ENCODE assay signal across 21 mouse cellular contexts in genomic region chr13:18011055-18011454, GRCm38 (mm10). TPM values are rescaled to one million over a fixed set of nuclear protein-coding genes. Genes with fewer than 3 reads are reported as not detected.
A peak's percentile ranks its signal among the peaks of the same experiment; 100 is the strongest.
DNase-seq lines count a peak whose midpoint lies in the region; ATAC-seq and TF ChIP-seq lines count a peak whose summit lies in the region.
"Had no signal": no experiment of that assay in that cellular context is flagged by ENCODE, and none has a peak within 500 bp of the region (broad histone marks: within the 10 kb centered on the region; RNA-seq: fewer than 3 reads in every experiment).

No protein-coding gene starts in this region.

- 48% methylated on average over 4 of the region's 4 CpGs for WGBS in lung, adult 2 months
- WGBS in lung, postnatal 0 days: 37% methylated on average over 4 of the region's 4 CpGs
- WGBS in midbrain, embryonic 11.5 days: 79% methylated on average over 4 of the region's 4 CpGs

- peak; percentile 97 for ATAC-seq in lung, postnatal 0 days
- no peak for ATAC-seq in midbrain, embryonic 11.5 days (ENCODE audit: low FRiP score)
- ATAC-seq: activated CD4-positive, CD25-positive, alpha-beta regulatory T cell, adult 4 months; CD4-positive, CD25-positive, alpha-beta regulatory T cell, adult 4 months; forebrain, embryonic 13.5 days; forebrain, embryonic 16.5 days; hindbrain, embryonic 16.5 days had no signal

- TF ChIP-seq CTCF in lung, adult 2 months (IDR thresholded peaks at IDR 0.05; ENCODE audit: insufficient read depth, low read length): no peak
- no peak for TF ChIP-seq CTCF in lung, postnatal 0 days (IDR thresholded peaks at IDR 0.05)

- no peaks in the 10 kb centered on the region for H3K9me3 ChIP-seq in lung, postnatal 0 days (ENCODE audit: low read length)
- H3K9me3 ChIP-seq in midbrain, embryonic 11.5 days (ENCODE audit: control insufficient read depth, low read length): no peaks in the 10 kb centered on the region
- H3K9me3 ChIP-seq: forebrain, embryonic 10.5 days; forebrain, embryonic 13.5 days; hindbrain, embryonic 13.5 days had no signal

- no peaks in the 10 kb centered on the region for H3K4me1 ChIP-seq in lung, adult 2 months (ENCODE audit: control insufficient read depth, insufficient read depth, low read length)
- H3K4me1 ChIP-seq in lung, postnatal 0 days (ENCODE audit: insufficient read depth, low read depth, low read length): no peaks in the 10 kb centered on the region; the same call in 1 of the 2 replicates
- H3K4me1 ChIP-seq in midbrain, embryonic 11.5 days (ENCODE audit: control insufficient read depth, insufficient read depth, low read length): no peaks in the 10 kb centered on the region
- H3K4me1 ChIP-seq: forebrain, embryonic 10.5 days; forebrain, embryonic 13.5 days; hindbrain, embryonic 13.5 days had no signal

- H3K27me3 ChIP-seq in lung, postnatal 0 days (replicated peaks; ENCODE audit: insufficient read depth, low read length): no peaks in the 10 kb centered on the region
- no peaks in the 10 kb centered on the region for H3K27me3 ChIP-seq in midbrain, embryonic 11.5 days (ENCODE audit: control insufficient read depth, insufficient read depth, low read length)
- H3K27me3 ChIP-seq: forebrain, embryonic 13.5 days; hindbrain, embryonic 13.5 days had no signal

- no peak overlapping the region for H3K9ac ChIP-seq in lung, postnatal 0 days (replicated peaks; ENCODE audit: low read depth)
- H3K9ac ChIP-seq in midbrain, embryonic 11.5 days (ENCODE audit: low read length): no peak overlapping the region
- H3K9ac ChIP-seq: forebrain, embryonic 13.5 days; hindbrain, embryonic 13.5 days had no signal

- peak overlapping the region; percentile 51 for H3K27ac ChIP-seq in lung, postnatal 0 days (ENCODE audit: low read length)
- no peak overlapping the region for H3K27ac ChIP-seq in midbrain, embryonic 11.5 days (ENCODE audit: low read depth, low read length)
- H3K27ac ChIP-seq: forebrain, embryonic 10.5 days; forebrain, embryonic 13.5 days; hindbrain, embryonic 13.5 days had no signal

- no peaks in the 10 kb centered on the region for H3K36me3 ChIP-seq in lung, postnatal 0 days (ENCODE audit: insufficient read depth, low read length)
- H3K36me3 ChIP-seq in midbrain, embryonic 11.5 days (ENCODE audit: control insufficient read depth, insufficient read depth, low read length): no peaks in the 10 kb centered on the region
- H3K36me3 ChIP-seq: forebrain, embryonic 10.5 days; hindbrain, embryonic 13.5 days had no signal

- DNase-seq in lung, adult 2 months: peak; percentile 59
- peak; percentile 83 for DNase-seq in lung, postnatal 0 days (ENCODE audit: low spot score)
- peak; percentile 81 for DNase-seq in lung, postnatal 25 days (ENCODE audit: low spot score)
- DNase-seq in kidney, postnatal 14 days: no peak
- DNase-seq in midbrain, embryonic 11.5 days (ENCODE audit: low spot score, missing footprints): no peak
- DNase-seq in right cerebral cortex, adult 2 months (ENCODE audit: low spot score in 2 of 2): no peak
- DNase-seq: adrenal gland, adult 8-10 months; adrenal gland, postnatal 25 days; cerebellum, adult 11-12 months; cerebellum, adult 8-10 months; cerebellum, postnatal 10 days; gastrocnemius, postnatal 14 days; heart, adult 11 months had no signal

- no peak overlapping the region for H3K4me3 ChIP-seq in lung, adult 2 months (replicated peaks; ENCODE audit: extremely low read depth, low read depth, low read length)
- no peak overlapping the region for H3K4me3 ChIP-seq in lung, postnatal 0 days (ENCODE audit: low read depth, low read length)
- H3K4me3 ChIP-seq in midbrain, embryonic 11.5 days (ENCODE audit: low read depth, low read length): no peak overlapping the region
- H3K4me3 ChIP-seq: forebrain, embryonic 10.5 days; forebrain, embryonic 13.5 days; hindbrain, embryonic 13.5 days had no signal

- TF ChIP-seq POLR2A in lung, adult 2 months (IDR thresholded peaks at IDR 0.05; ENCODE audit: borderline replicate concordance, extremely low read depth, low read depth, low read length): no peak

- H3K4me2 ChIP-seq in lung, postnatal 0 days (replicated peaks; ENCODE audit: low read depth, low read length): no peak overlapping the region
- H3K4me2 ChIP-seq in midbrain, embryonic 11.5 days: no peak overlapping the region
- H3K4me2 ChIP-seq: forebrain, embryonic 13.5 days; heart, embryonic 11.5 days; hindbrain, embryonic 13.5 days had no signal

- TF ChIP-seq EP300 in lung, postnatal 0 days (IDR thresholded peaks at IDR 0.05): peak; percentile 92

RNA-seq across cellular contexts. Expression of gene Yae1d1, which starts 17.9 kb away (rescaled TPM):
- 10.5 and 16.1 TPM in 2 replicates for polyA plus RNA-seq in lung, adult 2 months (2012; rRNA removed)
- polyA plus RNA-seq in lung, postnatal 0 days (2015; fragmentation: Nextera tagmentation; extraction: Ambion mirVana): 61.8 and 66.7 TPM in 2 replicates
- polyA plus RNA-seq in midbrain, embryonic 11.5 days (2014; fragmentation: Nextera tagmentation; extraction: Ambion mirVana): 93.0 and 95.7 TPM in 2 replicates

Comparison
In these comparisons a context has a peak if more than half of its experiments do, and no peak if none do; other contexts are left out.
1. DNase-seq: peak in lung, adult 2 months (single experiment), lung, postnatal 0 days (single experiment) and lung, postnatal 25 days (single experiment); none in kidney, postnatal 14 days (single experiment), midbrain, embryonic 11.5 days (single experiment) and right cerebral cortex, adult 2 months (0 of 2).